Mouse (Mus musculus): ENCODE measurements at regions not wholly inside any gene's neighbourhood (a gene's known extent, or its start where the extent isn't known, plus 50 kb on each side); places are given as distances from the start of the nearest gene placed in this dataset.

DNA sequence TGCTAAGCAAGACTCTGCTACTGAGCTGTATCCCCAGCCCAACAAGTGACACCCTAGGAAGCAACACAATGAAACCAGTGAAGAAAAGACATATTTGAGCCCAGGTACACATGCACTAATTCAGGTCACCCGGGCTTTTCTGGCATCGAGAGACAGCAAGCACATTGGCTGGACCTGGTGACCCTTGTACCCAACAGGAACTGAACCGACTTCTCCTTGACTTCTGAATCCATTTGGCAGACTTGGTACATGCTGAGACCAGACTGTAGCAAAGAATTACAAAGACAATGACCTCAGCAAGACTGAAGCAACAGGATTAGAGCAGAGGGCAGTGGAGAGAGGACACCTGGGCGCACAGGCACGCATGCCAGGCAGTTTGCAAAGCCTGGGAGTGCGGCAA lies 79.1 kb downstream of the Sema4f start:
- no peak for DNase-seq (ENCODE audit: low spot score)

DNA sequence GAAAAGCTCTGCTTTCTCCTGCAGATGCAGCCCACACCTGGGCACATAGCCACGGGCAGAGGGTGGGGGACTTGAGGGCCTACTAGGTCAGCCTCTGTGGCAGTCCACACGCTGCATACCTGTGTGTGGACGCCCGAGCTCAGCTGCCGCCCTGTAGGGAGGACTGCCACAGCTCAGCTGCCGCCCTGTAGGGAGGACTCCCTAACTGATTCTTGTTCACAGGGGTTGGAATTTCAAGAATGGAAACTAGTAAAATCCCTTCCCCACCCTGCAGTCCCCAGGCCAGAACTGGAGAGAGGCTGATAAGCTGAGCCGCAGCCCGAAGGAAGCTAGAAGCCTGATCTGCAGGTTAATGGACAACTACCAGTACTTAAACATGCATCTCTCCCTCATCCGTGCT lies 82.0 kb upstream of the Hk2 start:
- no peak for DNase-seq (ENCODE audit: low spot score)

DNA sequence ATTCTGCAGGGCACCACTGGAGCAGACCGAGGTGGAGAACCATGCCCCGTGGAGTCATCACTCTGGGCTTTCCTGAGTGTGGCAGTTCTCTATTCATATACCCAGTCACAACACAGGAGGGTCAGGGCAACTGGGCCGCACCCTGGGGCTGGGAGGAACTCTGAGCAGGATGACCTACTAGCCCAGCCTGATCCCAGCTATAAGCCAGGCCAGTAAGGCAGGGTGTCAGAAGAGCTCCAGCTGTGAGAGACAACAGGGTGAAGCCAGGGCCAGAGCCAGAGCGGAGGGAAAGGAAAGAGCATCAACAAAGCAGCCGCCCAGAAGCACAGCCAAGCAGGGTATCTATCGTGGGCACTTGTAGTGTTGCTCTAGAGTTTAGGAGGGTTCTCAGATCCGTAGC lies 81.1 kb upstream of the Hk2 start:
- DNase-seq (ENCODE audit: low spot score): no peak

DNA sequence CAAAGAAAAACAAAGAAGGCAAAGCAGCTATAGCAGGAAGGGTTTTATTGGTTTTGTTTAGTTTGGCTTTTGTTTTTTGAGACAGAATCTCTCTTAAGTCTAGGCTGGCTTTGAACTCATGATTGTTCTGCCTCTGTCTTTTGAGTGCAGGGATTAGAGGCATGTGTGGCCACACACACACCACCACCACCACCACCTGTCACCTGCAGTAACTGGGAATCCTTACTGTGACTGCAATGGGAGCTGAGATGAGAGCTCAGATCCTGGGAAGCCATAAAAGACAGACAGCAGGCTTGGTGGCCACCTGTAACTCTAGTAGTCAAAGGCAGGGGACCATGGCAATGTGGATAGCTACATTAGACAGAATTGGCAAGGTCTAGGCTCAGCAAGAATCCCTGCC lies 80.5 kb upstream of the Hk2 start:
- no peak for DNase-seq (ENCODE audit: low spot score)

DNA sequence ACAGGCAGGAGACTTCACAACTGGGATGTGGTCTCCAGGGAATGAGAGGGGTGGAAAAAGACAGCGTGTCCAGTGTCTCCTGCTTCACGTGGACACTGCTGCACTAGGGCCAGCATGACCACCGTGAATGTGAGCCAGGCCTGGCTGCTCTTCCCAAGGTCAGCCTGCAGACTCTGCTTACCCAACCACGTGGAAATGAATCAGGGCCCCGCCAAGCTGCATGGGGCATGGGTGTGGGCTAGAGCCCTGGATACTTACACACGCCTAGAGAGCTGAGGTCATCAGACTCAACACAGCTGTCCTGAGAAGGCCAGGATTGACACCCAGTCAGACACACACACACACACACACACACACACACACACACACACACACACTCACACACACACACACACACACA lies 80.1 kb upstream of the Hk2 start:
- DNase-seq (ENCODE audit: low spot score): peak; percentile 53

DNA sequence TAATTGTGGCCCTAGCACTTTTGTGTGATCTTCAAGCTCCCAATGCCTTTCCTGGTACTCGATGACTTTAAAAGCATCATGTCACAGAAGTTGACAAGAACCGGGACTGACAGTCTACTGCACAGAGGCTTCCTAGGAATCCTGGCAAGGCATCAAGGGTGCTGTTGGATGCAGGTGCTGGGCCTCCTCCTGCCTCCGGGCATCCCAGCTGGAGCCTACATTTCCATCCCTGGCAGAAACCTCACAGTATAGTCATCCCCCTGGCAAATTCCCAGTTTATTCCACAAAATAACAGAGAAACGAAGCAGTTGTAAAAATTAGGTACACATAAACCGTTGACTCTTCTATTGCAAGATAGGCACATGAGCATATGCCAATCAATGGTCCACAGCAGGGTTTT lies 78.8 kb upstream of the Hk2 start:
- no peak for DNase-seq (ENCODE audit: low spot score)

DNA sequence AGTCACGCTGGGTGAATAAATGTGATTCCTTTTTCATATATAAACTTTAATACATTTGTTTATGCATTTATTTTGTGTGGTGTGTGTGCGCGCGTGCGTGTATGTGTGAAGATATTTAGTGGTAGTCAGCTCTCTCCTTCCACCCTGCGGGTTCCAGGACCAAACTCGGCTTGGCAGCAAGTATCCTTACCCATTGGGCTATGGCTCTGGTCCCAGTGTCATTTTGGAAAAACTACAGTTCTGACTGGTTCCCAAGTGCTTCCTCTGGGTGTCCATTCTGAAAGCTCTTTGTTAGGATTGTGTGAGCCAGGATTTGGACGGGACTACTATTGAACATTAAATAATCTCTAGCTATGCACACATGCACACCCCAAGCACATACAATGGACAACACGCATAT lies 76.3 kb upstream of the Hk2 start:
- no peak for DNase-seq (ENCODE audit: low spot score)

DNA sequence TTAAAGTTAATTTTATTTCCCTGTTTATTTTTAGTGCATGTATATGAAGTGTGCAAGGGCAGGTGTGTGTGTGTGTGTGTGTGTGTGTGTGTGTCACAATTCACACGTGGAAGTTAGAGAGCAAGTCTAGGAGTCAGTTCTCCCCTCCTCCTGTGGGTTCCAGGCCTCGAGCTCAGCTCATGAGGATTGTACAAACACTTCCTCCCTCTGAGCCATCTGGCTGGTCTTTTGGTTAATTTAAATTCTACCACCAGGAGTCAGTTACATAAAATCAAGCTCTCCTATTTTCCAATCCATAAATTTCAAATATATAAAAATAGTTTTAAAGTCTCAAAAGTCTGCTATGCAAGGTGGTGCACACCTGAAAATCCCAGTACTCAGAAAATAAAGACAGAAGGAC lies 73.3 kb upstream of the Hk2 start:
- DNase-seq (ENCODE audit: low spot score): no peak

DNA sequence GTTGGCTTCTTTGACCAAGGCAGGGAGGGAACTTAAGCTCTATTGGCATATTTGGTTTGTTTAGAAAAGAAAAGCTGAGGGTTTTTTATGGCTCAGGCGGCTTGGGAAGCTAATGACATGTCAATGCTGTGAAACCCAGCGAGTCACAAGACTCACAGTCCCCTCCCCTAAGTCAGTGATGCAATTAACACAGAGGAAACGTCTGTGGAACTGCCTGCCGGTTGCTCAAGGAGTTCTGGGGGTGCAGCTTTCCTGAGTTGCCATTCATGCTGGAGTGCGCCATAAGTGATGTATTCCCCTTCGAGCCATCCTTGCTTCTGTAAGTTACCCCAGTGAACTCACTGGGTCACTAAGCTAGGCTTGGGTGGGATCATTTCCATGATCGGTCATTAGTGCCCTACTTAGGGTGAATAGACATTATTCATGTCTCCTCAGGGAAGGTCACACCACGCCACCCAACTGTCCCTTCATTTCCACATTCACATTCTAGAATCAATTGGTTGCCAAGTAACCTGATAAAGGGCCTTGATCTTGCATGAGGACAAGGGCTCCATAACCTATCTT lies 72.4 kb upstream of the Hk2 start:
- no peak for DNase-seq (ENCODE audit: low spot score)

DNA sequence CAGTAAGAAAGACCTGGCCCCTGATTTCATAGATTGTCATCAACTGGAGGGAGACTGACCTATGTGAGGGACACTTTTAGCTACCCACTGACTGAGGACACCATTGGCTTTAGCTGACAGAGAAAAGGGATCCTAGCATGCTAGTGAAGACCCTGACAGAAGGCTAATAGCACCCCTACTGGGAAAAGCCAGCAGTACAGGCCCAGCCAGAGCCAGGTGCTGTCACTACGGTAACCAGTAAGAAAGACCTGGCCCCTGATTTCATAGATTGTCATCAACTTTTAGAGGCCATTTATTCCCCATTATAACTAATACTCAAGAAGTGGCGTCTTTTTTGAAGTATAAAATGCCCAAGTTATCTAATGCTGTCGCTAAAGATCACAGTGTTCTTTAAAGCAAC lies 70.2 kb upstream of the Hk2 start:
- peak; percentile 59 for DNase-seq (ENCODE audit: low spot score)

DNA sequence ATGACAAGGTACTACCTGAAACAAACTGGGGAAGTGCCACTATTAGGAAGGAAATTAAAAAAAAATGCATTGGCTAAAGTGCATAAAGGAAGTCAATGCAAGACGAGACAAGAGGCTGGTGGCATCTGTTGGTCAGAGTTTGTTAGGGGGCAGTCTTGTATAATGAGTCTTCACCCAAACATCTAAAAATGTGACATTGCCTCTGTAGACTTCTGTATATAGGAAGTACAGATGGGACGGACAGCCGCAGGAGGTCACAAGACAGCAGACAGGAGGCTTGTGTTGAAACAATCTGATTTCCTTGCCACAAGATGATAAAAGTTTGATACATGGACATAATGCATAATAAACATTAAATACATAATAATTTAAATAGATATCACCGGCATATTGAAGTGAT lies 69.6 kb upstream of the Hk2 start:
- no peak for DNase-seq (ENCODE audit: low spot score)

DNA sequence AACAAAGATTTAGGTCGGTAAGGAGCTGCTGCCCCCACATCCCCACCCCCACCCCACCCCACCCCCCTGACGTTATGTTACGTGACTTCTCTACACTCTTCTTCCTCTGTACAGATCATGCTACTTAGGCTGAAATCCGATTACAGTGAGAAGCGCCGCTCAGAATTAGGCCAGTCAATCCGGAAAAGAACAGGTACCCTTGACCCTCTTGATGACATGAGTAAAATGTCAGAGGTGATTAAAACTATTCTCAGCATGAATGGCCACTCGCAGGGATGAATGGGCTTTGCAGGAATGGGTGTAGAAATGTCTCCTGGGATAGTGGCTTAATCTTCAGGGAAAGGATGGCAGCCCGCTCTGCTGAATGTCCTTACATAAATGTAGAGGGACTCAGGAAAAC lies 63.0 kb upstream of the Hk2 start:
- DNase-seq (ENCODE audit: low spot score): no peak

DNA sequence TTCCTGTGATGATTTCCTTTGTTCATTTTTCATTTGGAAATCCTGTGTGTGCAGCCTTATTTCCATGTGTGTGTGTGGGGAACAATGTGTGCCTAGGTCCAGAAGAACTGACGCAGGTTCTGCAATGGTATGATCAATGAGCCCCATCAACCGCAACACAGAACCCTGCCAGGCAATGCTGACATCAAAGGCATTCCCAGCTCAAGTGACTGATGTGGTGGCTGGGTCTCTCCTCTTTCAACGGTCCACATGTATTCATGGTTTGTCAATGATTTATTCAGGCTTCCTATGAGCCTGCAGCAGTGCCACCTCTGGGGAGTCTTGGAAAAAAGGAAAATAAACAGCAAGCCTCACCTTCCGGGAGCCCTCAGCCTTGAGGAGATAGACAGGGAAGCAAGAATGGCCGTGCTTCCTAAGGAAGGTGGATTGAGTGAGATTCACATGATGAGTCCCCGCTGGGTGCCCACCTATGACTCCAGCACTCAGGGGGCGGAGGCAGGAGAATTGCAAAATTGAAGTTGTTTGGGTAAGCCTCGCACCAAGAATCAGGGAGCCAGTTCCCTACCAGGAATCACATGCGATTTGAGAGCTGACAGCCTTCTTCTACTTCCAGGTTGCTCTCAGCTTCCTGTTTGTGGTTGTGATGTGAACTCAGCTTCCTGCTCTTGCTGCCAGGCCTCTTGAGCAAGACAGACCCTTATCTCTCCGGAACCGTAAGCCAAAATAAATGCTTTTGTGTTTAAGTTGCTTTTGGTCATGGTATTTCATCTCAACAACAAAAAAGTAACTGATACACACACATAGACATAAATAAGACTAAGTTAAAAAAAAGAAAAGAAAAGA lies 61.2 kb upstream of the Hk2 start:
- no peak for DNase-seq (ENCODE audit: low spot score)

DNA sequence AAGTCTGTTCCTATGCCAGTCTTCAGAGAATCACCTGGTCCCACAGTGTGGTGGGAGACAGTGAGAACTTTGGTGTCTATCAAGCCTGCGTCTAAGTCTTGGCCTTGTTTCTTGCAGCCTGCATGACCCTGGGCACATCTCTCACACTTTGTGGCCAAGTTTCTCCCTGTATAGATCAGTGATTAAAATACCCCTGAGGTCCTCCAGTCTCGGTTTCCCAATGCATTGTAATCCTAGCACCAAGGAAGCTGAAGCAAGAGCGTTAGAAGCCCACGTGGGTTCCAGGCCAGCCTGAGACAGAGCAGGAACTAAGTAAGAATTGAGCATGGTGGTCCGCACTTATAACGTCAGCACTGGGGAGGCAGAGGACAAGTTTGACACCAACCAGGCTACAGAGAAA lies 59.6 kb upstream of the Hk2 start:
- DNase-seq (ENCODE audit: low spot score): no peak

DNA sequence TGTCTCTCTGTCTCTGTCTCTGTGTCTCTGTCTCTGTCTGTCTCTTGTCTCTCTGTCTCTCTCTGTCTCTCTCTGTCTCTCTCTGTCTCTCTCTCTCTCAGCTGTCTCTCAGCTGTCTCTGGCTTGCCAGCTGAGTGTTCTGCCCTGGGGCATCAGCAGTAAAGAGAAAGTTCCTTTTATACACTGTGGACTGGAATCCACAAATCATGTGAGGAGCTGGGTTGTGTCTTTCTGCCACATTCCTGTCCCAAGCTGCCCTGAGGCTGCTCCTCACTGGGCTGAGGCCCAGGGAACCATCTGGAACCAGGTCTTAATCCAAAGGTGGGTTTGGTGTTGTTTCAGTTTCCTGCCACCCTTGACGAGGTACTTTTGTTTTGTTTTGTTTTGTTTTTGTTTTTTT lies 57.0 kb upstream of the Hk2 start:
- no peak for DNase-seq (ENCODE audit: low spot score)

DNA sequence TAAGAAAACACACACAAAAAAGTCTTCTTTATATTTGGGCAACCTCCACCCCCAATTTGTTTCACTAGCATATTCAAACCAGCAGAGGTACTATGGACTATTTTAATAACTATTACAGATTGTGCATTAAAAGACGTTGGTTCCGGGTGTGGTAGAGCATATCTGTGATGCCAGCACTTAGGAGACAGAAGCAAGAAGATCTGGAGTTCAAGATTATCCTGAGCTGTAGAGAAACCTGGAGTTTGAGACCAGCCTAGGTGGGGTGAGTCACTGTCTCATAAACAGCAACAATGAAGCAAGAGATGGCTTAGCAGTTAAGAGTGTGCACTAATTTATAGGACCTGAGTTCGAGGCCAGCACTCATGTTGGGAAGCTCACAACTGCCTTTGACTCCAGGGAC lies 50.4 kb upstream of the Hk2 start:
- DNase-seq (ENCODE audit: low spot score): no peak

DNA sequence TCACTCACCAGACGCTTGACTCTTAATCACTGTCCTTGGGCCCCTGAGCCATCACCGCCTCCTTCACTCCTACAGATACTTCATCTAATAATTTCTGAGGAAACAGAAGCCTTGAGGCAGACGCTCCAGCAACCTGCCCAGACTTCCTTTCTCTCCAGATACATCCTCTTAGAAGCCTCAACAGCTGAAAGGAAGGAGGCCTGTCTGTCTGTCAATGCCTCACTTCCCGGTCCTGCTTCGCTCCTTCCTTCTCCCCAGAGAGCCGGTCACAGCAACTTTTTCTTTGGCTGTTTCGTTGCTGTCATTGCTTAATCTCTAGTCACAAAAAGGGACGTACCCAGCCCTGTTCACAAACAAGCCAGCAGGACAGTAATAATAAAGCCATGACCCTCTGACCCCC lies 50.0 kb upstream of the Hk2 start:
- DNase-seq (ENCODE audit: low spot score): no peak
